Mouse (Mus musculus) heart, embryonic 10.5 days (tissue): ENCODE measurements around the gene Crygc. TPM values are rescaled to one million over a fixed set of nuclear protein-coding genes. Genes with fewer than 3 reads are reported as not detected.
A peak's percentile ranks its signal among the peaks of the same experiment; 100 is the strongest.
"Not testable (repeated sequence)": the region's sequence is repeated elsewhere in the genome, so short reads cannot be mapped to it uniquely, and the experiment has no call there.

ENCODE experiments used
- DNase-seq: peaks from one replicate; pipeline ENCODE4 v3.0.0-alpha.2; 2017; ENCODE audit warnings: low spot score
- H3K27ac ChIP-seq: fragments of 300-500 bp; sonication (generic); 2 replicates; pipeline ENCODE4 v1.5.1; 2016; ENCODE audit warnings: mild to moderate bottlenecking
- H3K27me3 ChIP-seq: fragments of 300-500 bp; sonication (generic); 2 replicates; pipeline ENCODE4 v1.6.1; 2016; ENCODE audit warnings: mild to moderate bottlenecking; ENCODE audit not compliant: poor library complexity, insufficient read depth, severe bottlenecking
- H3K36me3 ChIP-seq: fragments of 300-500 bp; sonication (generic); 2 replicates; pipeline ENCODE4 v1.6.1; 2016; ENCODE audit warnings: mild to moderate bottlenecking, moderate library complexity
- H3K4me1 ChIP-seq: fragments of 300-500 bp; sonication (generic); 2 replicates; pipeline ENCODE4 v1.6.1; 2016; ENCODE audit warnings: mild to moderate bottlenecking
- H3K4me3 ChIP-seq: fragments of 300-500 bp; sonication (generic); 2 replicates; pipeline ENCODE4 v1.5.1; 2016; ENCODE audit warnings: mild to moderate bottlenecking, moderate library complexity
- H3K9me3 ChIP-seq: fragments of 300-500 bp; sonication (generic); 2 replicates; pipeline ENCODE4 v1.6.1; 2016; ENCODE audit warnings: mild to moderate bottlenecking, moderate library complexity
- WGBS: fragments of 180-500 bp; shearing (Covaris S2); methylation state at CpG from one replicate; pipeline ENCODE4 v1.1.7; 2016; 5-methylcytosine and 5-hydroxymethylcytosine counted together
- polyA plus RNA-seq: library from polyadenylated mRNA; unstranded; fragments of >200 nt; fragmentation: Nextera tagmentation; extraction: Ambion mirVana; gene quantifications from 2 replicates; pipeline ENCODE4 v1.2.1, GENCODE M21; 2016

Gene Crygc
- polyA plus RNA-seq, 1 experiment from 2014 or later, result not detected

- Histone ChIP-seq H3K27me3 (no peaks in the 10 kb centered on the region), H3K4me3 (no peak overlapping the region), H3K36me3 (no peaks in the 10 kb centered on the region), H3K9me3 (no peaks in the 10 kb centered on the region), H3K4me1 (no peaks in the 10 kb centered on the region), H3K27ac (no peak overlapping the region)
- DNase-seq, result no peak
- 83% methylated on average over 3 of the region's 3 CpGs for whole genome bisulfite sequencing
These were observed 23.5 kb upstream of the Crygc start for GRCm38 (mm10) chr1:65096953-65097352.

DNA sequence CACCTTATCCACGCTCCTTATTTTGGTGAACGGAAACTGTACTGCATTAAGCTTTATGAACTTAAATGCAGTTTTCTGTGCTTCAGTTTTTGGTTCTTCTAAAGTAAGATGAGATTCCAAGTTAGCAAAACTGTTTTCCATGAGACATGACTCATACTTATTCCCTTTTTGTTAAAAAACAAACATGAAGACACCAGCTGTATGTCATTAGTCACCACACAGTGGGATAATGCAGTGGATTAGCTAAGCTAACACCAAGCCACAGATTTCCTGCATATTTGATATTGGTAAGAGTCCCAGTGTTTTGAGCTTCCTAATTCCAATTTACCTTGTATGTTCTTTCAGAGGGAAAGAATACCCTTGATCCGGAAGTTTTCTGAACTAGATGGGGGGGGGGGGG is 18.1 kb upstream of the Crygc start:
- no peaks in the 10 kb centered on the region for H3K4me1 ChIP-seq
- WGBS, result 90% methylated on average over 3 of the region's 3 CpGs

GRCm38 (mm10) chr1:65090370-65090769 is 16.9 kb upstream of the Crygc start:
- no peak overlapping the region for H3K4me3 ChIP-seq
- H3K9me3 ChIP-seq, result no peaks in the 10 kb centered on the region
- H3K36me3 ChIP-seq, result no peaks in the 10 kb centered on the region
- DNase-seq, result no peak
- H3K27me3 ChIP-seq, result no peaks in the 10 kb centered on the region
- H3K4me1 ChIP-seq, result no peaks in the 10 kb centered on the region
- H3K27ac ChIP-seq, result no peak overlapping the region
- WGBS, result 55% methylated on average over 2 of the region's 2 CpGs

More for the DNA sequence above, 18.1 kb upstream of the Crygc start:
- DNase-seq, result no peak
- no peaks in the 10 kb centered on the region for H3K27me3 ChIP-seq
- no peaks in the 10 kb centered on the region for H3K9me3 ChIP-seq
- H3K27ac ChIP-seq, result no peak overlapping the region
- H3K36me3 ChIP-seq, result no peaks in the 10 kb centered on the region
- no peak overlapping the region for H3K4me3 ChIP-seq

DNA sequence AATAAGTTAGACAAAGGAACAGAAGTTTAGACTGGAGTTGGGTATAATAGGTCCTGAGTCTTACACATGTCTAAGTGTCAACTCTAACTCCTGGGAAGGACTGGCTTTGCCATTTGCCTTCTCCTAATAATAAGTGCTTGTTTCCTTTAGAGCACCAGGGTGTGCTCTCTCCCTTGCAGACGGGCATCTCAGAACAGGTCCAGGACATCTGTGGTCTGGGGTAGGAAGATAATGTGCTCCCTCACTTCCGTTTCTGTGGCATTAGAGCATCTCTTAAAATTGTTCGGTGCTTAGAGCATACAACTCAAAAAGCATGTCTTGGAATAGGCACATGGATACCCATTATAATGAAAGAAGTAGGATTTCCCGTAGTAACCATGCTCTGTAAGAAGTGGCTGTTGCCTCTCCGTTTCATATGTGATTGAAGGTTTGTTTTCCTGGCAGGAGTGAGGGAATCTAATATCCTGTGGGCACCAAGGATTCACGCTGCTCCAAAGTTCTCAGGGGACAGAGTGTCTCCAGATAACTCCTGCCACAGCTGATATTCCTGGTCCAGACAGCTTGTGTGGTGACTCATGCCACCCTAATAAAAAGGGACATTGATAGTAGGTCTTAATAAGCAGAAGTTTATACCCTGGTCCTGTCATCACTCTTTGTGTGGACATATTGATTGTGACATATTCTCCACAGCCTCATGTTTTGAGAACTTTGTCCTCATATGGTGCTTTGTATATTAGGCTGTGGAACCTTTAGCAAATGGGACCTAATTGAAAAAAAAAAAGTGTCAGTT is 15.3 kb upstream of the Crygc start:
- DNase-seq, result no peak
- no peak overlapping the region for H3K27ac ChIP-seq
- no peaks in the 10 kb centered on the region for H3K27me3 ChIP-seq
- WGBS, result 70% methylated on average over 6 of the region's 6 CpGs
- H3K4me3 ChIP-seq, result no peak overlapping the region
- H3K36me3 ChIP-seq, result no peaks in the 10 kb centered on the region
- H3K4me1 ChIP-seq, result no peaks in the 10 kb centered on the region
- no peaks in the 10 kb centered on the region for H3K9me3 ChIP-seq

DNA sequence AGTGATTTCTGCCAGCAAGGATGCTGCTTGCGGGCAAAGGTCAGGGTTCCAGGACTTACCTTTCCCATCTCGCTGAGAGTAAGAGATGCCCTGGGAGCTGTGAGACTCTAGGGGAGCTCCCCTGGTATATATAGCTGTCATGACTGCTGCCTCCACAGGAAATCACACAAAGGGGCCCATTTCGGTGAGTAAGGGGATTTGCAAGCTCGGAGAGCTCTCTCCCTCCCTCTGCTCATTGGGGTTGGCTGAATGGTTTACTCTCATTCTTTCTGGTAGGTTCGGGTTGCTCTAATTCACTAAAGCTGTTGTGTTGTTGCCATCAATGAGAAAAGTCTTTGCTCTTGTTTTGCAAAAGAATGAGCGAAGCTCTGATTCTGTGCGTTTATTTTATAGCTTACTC is 8.7 kb upstream of the Crygc start, which contains the start of gene Crygb:
Gene Crygb, minus strand, starts transcription at position 101 of the 400 bp plus-strand sequence.
- DNase-seq, result no peak
- 0 out of 2 replicates have a peak within 1 kb of the TSS, but pooled peaks have one; percentile 5 for H3K4me3 ChIP-seq
- no peak within 1 kb of the TSS for H3K27ac ChIP-seq
- no peaks in the 10 kb centered on the region for H3K36me3 ChIP-seq
- 0 out of 2 replicates have a peak, but pooled peaks cover 3% of the 10 kb centered on the region for H3K4me1 ChIP-seq
- WGBS, result 42% methylated on average over 7 of the region's 7 CpGs
- H3K9me3 ChIP-seq, result no peaks in the 10 kb centered on the region
- 0 out of 2 replicates have a peak, but pooled peaks cover 4% of the 10 kb centered on the region for H3K27me3 ChIP-seq

DNA sequence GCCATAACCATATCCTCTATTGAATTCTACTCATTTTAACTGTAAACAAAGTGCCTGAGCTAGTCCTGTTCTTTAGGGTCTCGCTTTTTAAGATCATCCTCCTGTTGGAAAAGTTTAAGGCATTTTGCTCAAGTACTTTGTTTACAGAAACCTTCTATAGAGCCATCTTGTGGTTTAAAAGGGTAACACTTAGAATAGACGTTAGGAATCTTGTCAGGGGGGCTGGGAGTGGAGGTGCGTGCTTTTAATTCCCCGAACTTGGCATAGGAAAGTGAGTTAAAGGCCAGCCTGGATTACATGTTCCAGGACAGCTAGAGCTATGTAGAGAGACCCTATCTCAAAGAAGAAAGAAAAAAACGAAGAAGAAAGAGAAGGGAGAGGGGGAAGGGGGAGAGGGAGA is 2.1 kb upstream of the Crygc start:
- no peak for DNase-seq
- Histone ChIP-seq H3K27ac (no peak overlapping the region), H3K4me3 (no peak overlapping the region), H3K36me3 (no peaks in the 10 kb centered on the region), H3K9me3 (no peaks in the 10 kb centered on the region), H3K4me1 (no peaks in the 10 kb centered on the region), H3K27me3 (no peaks in the 10 kb centered on the region)
- 14% methylated on average over 5 of the region's 5 CpGs for WGBS

DNA sequence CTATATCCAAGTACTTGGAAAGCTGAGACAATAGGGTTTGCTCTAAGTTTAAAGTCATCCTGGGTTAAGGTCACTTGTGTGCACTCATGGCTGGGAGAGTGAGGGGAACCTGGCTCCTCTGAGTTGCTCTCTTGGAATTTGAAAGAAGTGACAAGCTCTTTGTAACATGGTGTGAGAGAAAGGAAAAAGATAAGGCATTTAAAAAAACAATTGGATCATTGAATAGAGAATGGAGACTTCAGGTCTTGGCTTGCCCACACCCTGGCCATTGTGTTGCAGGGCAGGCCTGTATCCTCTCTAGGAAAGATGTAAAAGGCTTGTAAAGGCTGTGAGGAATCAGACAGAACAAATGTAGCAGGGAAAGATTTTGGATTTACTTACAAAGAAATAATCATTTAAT is 5.6 kb downstream of the Crygc start:
- Histone ChIP-seq H3K27ac (no peak overlapping the region), H3K4me1 (no peaks in the 10 kb centered on the region), H3K9me3 (no peaks in the 10 kb centered on the region), H3K27me3 (no peaks in the 10 kb centered on the region), H3K4me3 (no peak overlapping the region), H3K36me3 (no peaks in the 10 kb centered on the region)
- DNase-seq, result no peak

GRCm38 (mm10) chr1:65064201-65064600 is 9.3 kb downstream of the Crygc start:
- Histone ChIP-seq H3K9me3 (no peaks in the 10 kb centered on the region), H3K36me3 (no peaks in the 10 kb centered on the region), H3K27me3 (no peaks in the 10 kb centered on the region), H3K4me1 (no peaks in the 10 kb centered on the region), H3K27ac (no peak overlapping the region), H3K4me3 (no peak overlapping the region)
- DNase-seq, result no peak
- WGBS, result 90% methylated on average over 15 of the region's 15 CpGs

- no peak for DNase-seq
- 82% methylated on average over 8 of the region's 8 CpGs for WGBS
- H3K27me3 ChIP-seq, result no peaks in the 10 kb centered on the region
- H3K9me3 ChIP-seq, result no peaks in the 10 kb centered on the region
- H3K36me3 ChIP-seq, result no peaks in the 10 kb centered on the region
- H3K27ac ChIP-seq, result no peak within 1 kb of the TSS
- no peaks in the 10 kb centered on the region for H3K4me1 ChIP-seq
- H3K4me3 ChIP-seq, result no peak within 1 kb of the TSS
These were observed 10.1 kb downstream of the Crygc start, which contains the start of gene Crygd for GRCm38 (mm10) chr1:65063352-65063751. Gene Crygd (minus strand): TSS chr1:65063452.

- no peak for DNase-seq
These were observed 21.3 kb downstream of the Crygc start for GRCm38 (mm10) chr1:65052140-65052539.

GRCm38 (mm10) chr1:65051696-65052095 is 21.8 kb downstream of the Crygc start:
- Histone ChIP-seq H3K4me3 (no peak overlapping the region), H3K9me3 (no peaks in the 10 kb centered on the region), H3K36me3 (no peaks in the 10 kb centered on the region), H3K27me3 (no peaks in the 10 kb centered on the region), H3K4me1 (peaks cover 7% of the 10 kb centered on the region), H3K27ac (no peak overlapping the region)
- no peak for DNase-seq
- WGBS, result 57% methylated on average over 7 of the region's 7 CpGs

More at GRCm38 (mm10) chr1:65052140-65052539, 21.3 kb downstream of the Crygc start:
- Histone ChIP-seq H3K27ac (no peak overlapping the region), H3K4me3 (no peak overlapping the region), H3K4me1 (peaks cover 7% of the 10 kb centered on the region), H3K27me3 (no peaks in the 10 kb centered on the region), H3K9me3 (no peaks in the 10 kb centered on the region), H3K36me3 (no peaks in the 10 kb centered on the region)
- WGBS, result 15% methylated on average over 2 of the region's 2 CpGs

GRCm38 (mm10) chr1:65050952-65051351 is 22.5 kb downstream of the Crygc start, which contains the start of gene Cryge:
Gene Cryge (minus strand): TSS chr1:65051149.
- not testable (repeated sequence) for H3K9me3 ChIP-seq, H3K4me1 ChIP-seq
- 82% methylated on average over 11 of the region's 12 CpGs for WGBS

DNA sequence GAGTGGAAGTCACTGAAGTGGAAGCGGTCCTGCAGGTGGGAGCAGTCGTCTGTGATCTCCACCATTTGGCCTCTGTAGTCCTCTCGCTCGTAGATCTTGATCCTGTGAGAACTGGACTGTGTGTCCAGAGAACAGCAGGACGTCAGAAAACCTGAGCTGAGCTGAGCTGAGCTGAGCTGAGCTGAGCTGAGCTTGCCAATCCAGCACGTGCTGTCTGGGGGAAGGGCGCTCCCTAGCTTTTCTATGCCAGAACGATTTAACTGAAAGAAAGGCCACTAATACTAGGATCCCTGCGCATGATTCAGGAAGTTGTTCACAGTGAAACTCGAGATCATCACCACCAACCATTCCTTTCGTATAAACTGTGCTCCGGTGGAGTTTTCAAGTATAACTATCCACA is 24.7 kb downstream of the Crygc start:
- Histone ChIP-seq H3K27ac (no peak overlapping the region), H3K4me3 (no peak overlapping the region), H3K36me3 (no peaks in the 10 kb centered on the region), H3K9me3 (no peaks in the 10 kb centered on the region), H3K27me3 (no peaks in the 10 kb centered on the region), H3K4me1 (peaks cover 7% of the 10 kb centered on the region)
- 61% methylated on average over 12 of the region's 12 CpGs for WGBS
- no peak for DNase-seq

More at GRCm38 (mm10) chr1:65050952-65051351, 22.5 kb downstream of the Crygc start, which contains the start of gene Cryge:
- not testable (repeated sequence) for H3K36me3 ChIP-seq, DNase-seq, H3K4me3 ChIP-seq, H3K27me3 ChIP-seq, H3K27ac ChIP-seq
